Mouse (Mus musculus) spleen, postnatal 4 days (tissue): ENCODE measurements around the gene Olfr1287.

Source experiments
- DNase-seq, 2 experiments: peaks; one replicate each; pipeline ENCODE4 v3.0.0; 2022; ENCODE audit warnings: low spot score in 2 of 2

The Olfr1287 gene

DNA sequence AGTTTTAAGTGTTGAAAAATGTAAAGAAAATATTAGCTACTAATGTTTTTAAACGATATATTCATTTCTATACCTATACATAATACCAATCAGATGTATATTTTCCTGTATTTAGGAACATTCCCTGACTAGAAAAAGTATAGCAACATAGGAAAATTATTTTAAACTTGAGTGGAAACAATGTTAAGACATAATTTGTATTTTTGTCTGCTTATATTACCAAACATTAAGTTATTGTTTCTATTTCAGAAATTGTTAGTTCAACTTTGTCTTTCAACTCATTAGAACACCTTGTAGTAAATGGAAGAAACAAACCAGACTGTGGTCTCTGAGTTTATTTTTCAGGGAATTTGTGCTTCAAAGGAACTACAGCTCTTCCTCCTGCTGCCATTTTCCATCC, at the start of gene Olfr1287:
TSS of gene Olfr1287 (plus strand) at position 301 of the 400 bp plus-strand sequence.
- no peak for DNase-seq

- DNase-seq = no peak
Measured at GRCm38 (mm10) chr2:111422931-111423330, 26.0 kb upstream of the Olfr1287 start, which contains the start of gene Olfr1286. Gene Olfr1286, minus strand, starts transcription at chr2:111423115.

DNA sequence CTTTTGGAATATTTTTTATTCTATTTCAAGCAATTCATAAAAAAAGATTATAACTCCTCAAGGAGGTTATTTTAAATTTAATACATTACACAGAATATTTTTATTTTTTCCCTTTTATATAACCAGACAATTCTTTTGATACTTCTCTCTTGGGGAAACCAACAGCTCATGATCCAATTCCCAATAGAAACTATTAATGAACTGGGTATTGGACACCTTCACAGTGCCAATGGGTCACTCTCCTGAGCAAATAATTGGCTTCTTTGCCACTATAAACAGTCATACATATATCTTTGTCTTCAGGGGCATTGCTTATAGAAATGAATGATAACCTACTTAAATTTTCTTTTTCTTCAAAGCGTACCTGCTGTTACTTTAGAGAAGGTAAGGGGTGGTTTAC, 24.9 kb downstream of the Olfr1287 start, which contains the start of gene Olfr1288:
TSS of gene Olfr1288 (plus strand) at position 301 of the 400 bp plus-strand sequence.
- no peak for DNase-seq

DNA sequence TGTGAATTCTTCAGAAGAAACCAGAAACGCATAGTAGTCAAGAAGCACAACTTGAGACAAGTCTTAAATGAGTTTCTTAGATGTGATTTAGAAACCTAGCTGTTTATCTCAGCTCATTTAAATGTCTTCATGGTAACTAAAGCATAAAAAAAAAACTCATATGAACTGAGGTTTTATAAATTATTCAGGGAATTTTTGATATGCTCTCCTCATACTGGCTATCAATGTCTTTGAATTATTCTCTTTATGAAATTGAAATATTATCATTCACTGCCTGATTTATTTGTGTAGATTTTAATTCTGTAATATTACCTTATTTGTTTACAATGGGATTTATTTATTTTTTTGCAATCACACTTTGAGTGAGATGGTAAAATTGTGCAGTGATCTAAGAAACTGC, 31.6 kb downstream of the Olfr1287 start, which contains the start of gene Olfr1289:
TSS of gene Olfr1289 (plus strand) at position 301 of the 400 bp plus-strand sequence.
- DNase-seq = no peak

DNA sequence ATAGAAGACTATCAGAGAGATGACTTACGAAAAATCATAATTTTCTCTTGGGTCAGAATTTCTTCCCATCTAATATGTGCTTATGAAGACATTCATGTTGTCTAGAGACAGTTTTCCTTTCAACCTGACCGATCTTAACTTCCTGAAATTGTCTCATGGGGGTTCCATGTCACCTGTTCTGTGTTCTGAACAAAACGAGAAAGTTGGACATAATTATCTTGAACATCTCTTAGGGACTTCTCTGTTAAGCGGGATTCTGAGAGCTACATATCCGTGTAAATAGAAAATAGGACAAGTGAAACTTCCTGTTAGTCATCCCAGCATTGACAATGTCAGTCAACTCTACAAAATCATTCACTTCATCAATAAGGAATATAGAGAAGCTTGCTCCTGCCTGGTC, 44.8 kb downstream of the Olfr1287 start, which contains the start of gene Olfr1290:
TSS of gene Olfr1290 (minus strand) at position 101 of the 400 bp plus-strand sequence.
- no peak for DNase-seq

- DNase-seq = no peak
Measured at GRCm38 (mm10) chr2:111496880-111497279, 47.9 kb downstream of the Olfr1287 start, which contains the start of gene Olfr1291-ps1. Gene Olfr1291-ps1, plus strand, starts transcription at chr2:111497180.
